ENCODE assay signal across 11 mouse cellular contexts in genomic region chr1:180290358-180290757, GRCm38 (mm10).
"Had no signal": no experiment of that assay in that cellular context is flagged by ENCODE, and none has a peak within 500 bp of the region (broad histone marks: within the 10 kb centered on the region; RNA-seq: fewer than 3 reads in every experiment).

No protein-coding gene starts in this region.

- DNase-seq: liver, postnatal 0 days; lung, adult 2 months; lung, postnatal 14 days; lung, postnatal 36 days; retina, postnatal 1 day; right cerebral cortex, adult 18-20 months; right cerebral cortex, postnatal 25 days; right cerebral cortex, postnatal 4 days; spleen, adult 18-20 months; thymus, adult 18-20 months; thymus, postnatal 25 days had no signal
